Mouse (Mus musculus) olfactory bulb, adult 2 months (tissue): ENCODE measurements around the gene Srm. TPM values are rescaled to one million over a fixed set of nuclear protein-coding genes. Genes with fewer than 3 reads are reported as not detected.

Source experiments
- H3K27ac ChIP-seq: fragments of 200-500 bp; 2 replicates; pipeline ENCODE4 v1.5.1; 2012; ENCODE audit warnings: low read depth, low read length; ENCODE audit not compliant: insufficient read depth
- H3K4me1 ChIP-seq: fragments of 200-500 bp; 2 replicates; pipeline ENCODE4 v1.6.1; 2012; ENCODE audit warnings: low read length; ENCODE audit not compliant: control insufficient read depth, insufficient read depth
- H3K4me3 ChIP-seq: fragments of 200-500 bp; 2 replicates; pipeline ENCODE4 v1.5.1; 2012; ENCODE audit warnings: mild to moderate bottlenecking, low read depth, low read length, moderate library complexity; ENCODE audit not compliant: insufficient read depth
- CTCF ChIP-seq: fragments of 200-500 bp; IDR thresholded peaks from 2 replicates; pipeline ENCODE4 v1.5.1; 2012; ENCODE audit warnings: low read depth, mild to moderate bottlenecking, low read length, moderate library complexity; ENCODE audit not compliant: insufficient read depth
- POLR2A ChIP-seq: fragments of 200-500 bp; IDR thresholded peaks from 2 replicates; pipeline ENCODE4 v1.6.1; 2012; ENCODE audit warnings: mild to moderate bottlenecking, low read depth, low read length, moderate library complexity; ENCODE audit not compliant: insufficient read depth
- WGBS: fragments of 180-500 bp; shearing (Covaris S2); methylation state at CpG from one replicate; pipeline ENCODE4 v1.1.7; 2018; 5-methylcytosine and 5-hydroxymethylcytosine counted together
- polyA plus RNA-seq: library from polyadenylated mRNA; stranded (reverse); fragments of >200 nt; gene quantifications from 2 replicates; pipeline ENCODE4 v1.2.4, GENCODE M21; 2012; ENCODE audit warnings: low replicate concordance; ENCODE audit not compliant: missing spikeins, insufficient read depth, insufficient read length

The Srm gene
- polyA plus RNA-seq, 1 experiment = not detected

GRCm38 (mm10) chr4:148607758-148608157 lies 16.5 kb downstream of the Srm start:
- Histone ChIP-seq H3K4me1 (peaks cover 23% of the 10 kb centered on the region), H3K27ac (no peak overlapping the region), H3K4me3 (no peak overlapping the region)
- WGBS = 21% methylated on average over 5 of the region's 5 CpGs
- TF ChIP-seq CTCF = peak; percentile 47; the same call in 1 of the 2 replicates
- TF ChIP-seq POLR2A = no peak

DNA sequence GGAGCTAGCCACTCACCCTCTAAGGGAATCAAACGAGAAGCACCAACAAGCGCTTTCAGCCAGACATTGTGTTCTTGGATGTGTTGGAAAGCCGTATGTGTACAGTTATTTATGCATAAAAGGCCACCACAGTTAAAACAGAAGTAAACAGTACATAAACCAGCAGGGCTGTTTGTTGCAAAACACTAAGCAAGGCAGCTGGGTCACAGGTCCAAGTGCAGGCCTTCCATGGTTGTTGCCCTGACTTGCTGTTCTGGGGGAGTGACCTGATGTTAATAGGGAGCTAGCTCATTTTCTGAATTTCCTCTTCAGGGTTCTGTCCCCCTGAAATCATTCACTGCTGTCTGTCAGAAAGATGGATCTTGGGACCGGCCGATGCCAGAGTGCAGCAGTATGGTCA lies 18.5 kb downstream of the Srm start:
- H3K27ac ChIP-seq = no peak overlapping the region
- H3K4me3 ChIP-seq = no peak overlapping the region
- WGBS = 83% methylated on average over 5 of the region's 5 CpGs
- H3K4me1 ChIP-seq = peaks cover 2% of the 10 kb centered on the region; the same call in 1 of the 2 replicates
- no peak for TF ChIP-seq CTCF
- TF ChIP-seq POLR2A = no peak

DNA sequence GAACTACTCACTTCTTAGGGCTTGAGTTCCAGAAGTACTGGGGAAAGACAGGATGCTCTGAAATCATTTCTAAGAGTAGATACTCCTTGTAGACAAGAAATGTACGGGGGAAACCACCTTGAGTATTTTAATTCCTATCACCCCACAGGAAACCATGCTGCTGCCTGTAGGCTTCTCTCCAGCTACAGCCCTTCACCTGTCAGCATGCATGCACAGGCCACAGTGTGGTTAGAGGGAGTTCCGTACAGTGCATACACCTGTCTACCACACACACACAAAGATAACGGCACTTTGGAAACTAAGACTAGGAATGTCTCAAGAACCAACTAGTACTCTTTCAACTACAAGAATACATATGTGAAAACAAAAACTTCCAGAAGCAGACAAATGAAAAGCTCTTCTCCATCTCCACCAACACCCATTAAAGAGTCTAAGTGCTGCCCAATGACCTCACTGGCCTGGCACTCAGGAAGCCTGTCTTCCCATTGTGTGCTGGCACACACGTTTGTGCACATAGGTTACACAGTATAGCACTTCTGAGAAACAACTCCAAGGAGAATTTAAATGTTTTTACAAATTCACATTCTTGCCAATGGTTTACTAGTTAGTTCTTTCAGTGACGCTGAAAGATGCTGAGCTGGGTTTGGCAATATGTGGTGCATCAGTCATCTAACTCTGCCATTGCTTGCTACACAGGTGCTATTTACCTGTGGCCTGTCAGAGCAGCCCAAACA lies 19.5 kb downstream of the Srm start:
- WGBS = 68% methylated on average over 5 of the region's 5 CpGs
- H3K4me3 ChIP-seq = no peak overlapping the region
- TF ChIP-seq CTCF (no peak), POLR2A (no peak)
- no peak overlapping the region for H3K27ac ChIP-seq
- H3K4me1 ChIP-seq = no peaks in the 10 kb centered on the region

GRCm38 (mm10) chr4:148612557-148612956 lies 21.3 kb downstream of the Srm start:
- TF ChIP-seq CTCF (no peak), POLR2A (no peak)
- H3K27ac ChIP-seq = no peak overlapping the region
- no peaks in the 10 kb centered on the region for H3K4me1 ChIP-seq
- no peak overlapping the region for H3K4me3 ChIP-seq
- 50% methylated on average over 4 of the region's 4 CpGs for WGBS

DNA sequence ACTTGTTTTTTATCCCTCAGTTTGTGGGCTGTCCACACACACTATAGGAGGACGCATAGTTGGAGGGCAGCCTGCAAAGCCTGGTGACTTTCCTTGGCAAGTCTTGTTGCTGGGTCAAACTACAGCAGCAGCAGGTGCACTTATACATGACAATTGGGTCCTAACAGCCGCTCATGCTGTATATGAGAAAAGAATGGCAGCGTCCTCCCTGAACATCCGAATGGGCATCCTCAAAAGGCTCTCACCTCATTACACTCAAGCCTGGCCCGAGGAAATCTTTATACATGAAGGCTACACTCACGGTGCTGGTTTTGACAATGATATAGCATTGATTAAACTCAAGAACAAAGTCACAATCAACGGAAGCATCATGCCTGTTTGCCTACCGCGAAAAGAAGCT lies 22.4 kb downstream of the Srm start:
- H3K27ac ChIP-seq = no peak overlapping the region
- TF ChIP-seq CTCF (no peak), POLR2A (no peak)
- 43% methylated on average over 9 of the region's 9 CpGs for WGBS
- H3K4me1 ChIP-seq = no peaks in the 10 kb centered on the region
- no peak overlapping the region for H3K4me3 ChIP-seq

GRCm38 (mm10) chr4:148619805-148620204 lies 28.5 kb downstream of the Srm start:
- 87% methylated on average over 1 of the region's 1 CpGs for whole genome bisulfite sequencing
- TF ChIP-seq CTCF (no peak), POLR2A (no peak)
- H3K4me3 ChIP-seq = no peak overlapping the region
- H3K27ac ChIP-seq = no peak overlapping the region
- peaks cover 9% of the 10 kb centered on the region; the same call in 1 of the 2 replicates for H3K4me1 ChIP-seq

DNA sequence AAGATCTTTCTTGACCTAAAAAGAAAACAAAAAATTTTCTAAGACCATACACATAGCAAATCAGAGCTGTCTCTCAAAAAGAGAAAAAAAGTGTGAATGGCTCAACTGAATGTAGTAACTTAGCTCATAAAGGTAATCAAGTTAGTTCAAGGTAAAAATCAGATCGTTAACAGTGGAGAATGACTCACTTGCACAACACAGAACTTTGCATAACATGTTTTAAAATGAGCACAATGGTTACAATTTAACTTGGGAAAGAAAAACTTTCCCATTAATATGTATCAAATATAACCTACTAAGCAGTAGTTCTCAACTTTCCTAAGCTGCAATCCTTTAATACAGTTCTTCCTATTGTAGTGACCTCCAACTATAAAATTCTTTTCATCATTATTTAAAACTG lies 29.4 kb downstream of the Srm start:
- peaks cover 11% of the 10 kb centered on the region; the same call in 1 of the 2 replicates for H3K4me1 ChIP-seq
- H3K27ac ChIP-seq = no peak overlapping the region
- 85% methylated on average over 1 of the region's 1 CpGs for WGBS
- no peak overlapping the region for H3K4me3 ChIP-seq
- TF ChIP-seq CTCF = no peak
- no peak for TF ChIP-seq POLR2A

GRCm38 (mm10) chr4:148622485-148622884 lies 31.2 kb downstream of the Srm start:
- Histone ChIP-seq H3K4me3 (no peak overlapping the region), H3K27ac (no peak overlapping the region), H3K4me1 (peaks cover 11% of the 10 kb centered on the region; the same call in 1 of the 2 replicates)
- TF ChIP-seq POLR2A = no peak
- TF ChIP-seq CTCF = no peak
- WGBS = 78% methylated on average over 4 of the region's 4 CpGs

- H3K27ac ChIP-seq = no peak overlapping the region
- peaks cover 11% of the 10 kb centered on the region; the same call in 1 of the 2 replicates for H3K4me1 ChIP-seq
- no peak overlapping the region for H3K4me3 ChIP-seq
- TF ChIP-seq CTCF = no peak
- no peak for TF ChIP-seq POLR2A
- WGBS = 85% methylated on average over 4 of the region's 4 CpGs
Measured at GRCm38 (mm10) chr4:148623609-148624008, 32.3 kb downstream of the Srm start.

DNA sequence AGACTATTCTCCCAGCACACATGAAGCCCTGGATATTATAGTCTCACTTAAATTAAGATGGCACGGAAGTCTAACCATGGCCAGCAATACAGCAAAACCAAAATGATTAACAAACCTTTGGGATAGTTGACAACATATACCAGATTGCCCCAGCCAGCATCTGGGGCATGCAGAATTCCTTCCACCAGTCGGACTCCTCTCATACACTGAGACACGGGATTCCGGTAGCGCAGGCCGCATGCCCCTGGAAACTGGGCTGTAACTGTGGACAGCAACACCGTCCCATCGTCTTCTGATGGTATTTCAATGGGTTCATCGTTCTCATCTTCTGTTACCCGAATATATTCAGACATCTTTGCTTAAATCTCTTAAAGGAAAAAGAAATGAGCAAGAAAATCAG lies 33.7 kb downstream of the Srm start:
- WGBS = 82% methylated on average over 10 of the region's 10 CpGs
- H3K4me3 ChIP-seq = no peak overlapping the region

More for the DNA sequence above, 33.7 kb downstream of the Srm start:
- H3K4me1 ChIP-seq = peaks cover 11% of the 10 kb centered on the region; the same call in 1 of the 2 replicates
- TF ChIP-seq POLR2A (no peak), CTCF (no peak)
- no peak overlapping the region for H3K27ac ChIP-seq
